Mouse (Mus musculus): ENCODE results near the gene Pcsk7.

DNA sequence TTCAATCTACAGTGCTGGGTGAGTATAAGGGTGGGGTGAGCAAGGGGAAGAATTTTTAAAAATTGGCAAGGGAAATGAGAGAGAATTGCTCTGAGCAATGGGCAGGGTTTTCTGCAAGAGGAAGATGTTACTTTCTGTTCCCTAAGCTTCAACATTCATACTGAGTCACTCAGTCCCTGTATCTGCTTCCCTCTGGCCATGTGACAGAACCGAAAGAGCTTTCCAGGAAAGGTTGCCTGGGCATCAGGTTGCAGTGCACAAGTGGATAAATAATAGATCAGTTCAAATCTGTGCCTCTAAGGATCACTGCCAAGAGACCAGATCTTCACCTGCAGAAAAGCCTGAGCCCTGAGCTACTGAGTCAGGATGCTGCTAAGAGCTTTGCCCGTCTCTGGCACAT, 55.6 kb downstream of the Pcsk7 start:
- TF ChIP-seq CTCF (IDR thresholded peaks at IDR 0.05; ENCODE audit: insufficient read depth, low read depth, low read length) = no peak
- no peak for TF ChIP-seq POLR2A (IDR thresholded peaks at IDR 0.05; ENCODE audit: insufficient read depth, low read depth, low read length)

All from olfactory bulb, adult 2 months (tissue).